Mouse (Mus musculus) heart, adult 2 months (tissue): Measurements from ENCODE around the gene Camk2d. TPM values are rescaled to one million over a fixed set of nuclear protein-coding genes. Genes with fewer than 3 reads are reported as not detected.
A peak's percentile ranks its signal among the peaks of the same experiment; 100 is the strongest.

Experiments used
- DNase-seq, 2 experiments: peaks; one replicate each; pipeline ENCODE4 v3.0.0; 2021
- H3K27ac ChIP-seq: fragments of 200-600 bp; 2 replicates; pipeline ENCODE4 v1.8.1; 2022
- H3K27me3 ChIP-seq: fragments of 200-500 bp; 2 replicates; pipeline ENCODE4 v1.6.1; 2012; ENCODE audit warnings: mild to moderate bottlenecking, low read length, inconsistent platforms, mixed read lengths; ENCODE audit not compliant: control insufficient read depth, insufficient read depth
- H3K36me3 ChIP-seq: fragments of 200-500 bp; 2 replicates; pipeline ENCODE4 v1.6.1; 2012; ENCODE audit warnings: low read length, inconsistent platforms; ENCODE audit not compliant: control insufficient read depth, insufficient read depth
- H3K4me1 ChIP-seq: fragments of 200-500 bp; 2 replicates; pipeline ENCODE4 v1.6.1; 2011; ENCODE audit warnings: low read length; ENCODE audit not compliant: control insufficient read depth, insufficient read depth
- H3K4me3 ChIP-seq: fragments of 200-600 bp; 2 replicates; pipeline ENCODE4 v1.8.1; 2022
- H3K79me2 ChIP-seq: fragments of 200-500 bp; replicated peaks from 2 replicates; pipeline ENCODE4 v1.6.1; 2012; ENCODE audit warnings: mild to moderate bottlenecking, inconsistent platforms, low read length, moderate library complexity, mixed read lengths; ENCODE audit not compliant: control insufficient read depth, insufficient read depth
- H3K9ac ChIP-seq: fragments of 200-500 bp; 2 replicates; pipeline ENCODE4 v1.6.1; 2012; ENCODE audit warnings: low read depth, mild to moderate bottlenecking, control low read depth, inconsistent platforms, low read length, mixed read lengths
- CTCF ChIP-seq: fragments of 200-600 bp; IDR thresholded peaks from 2 replicates; pipeline ENCODE4 v1.8.1; 2022; ENCODE audit warnings: antibody characterized with exemption, mild to moderate bottlenecking, moderate library complexity
- EP300 ChIP-seq: fragments of 200-500 bp; IDR thresholded peaks from 2 replicates; pipeline ENCODE4 v1.6.1; 2011; ENCODE audit warnings: low read depth, low read length, control low read depth; ENCODE audit not compliant: insufficient read depth
- POLR2A ChIP-seq: fragments of 200-500 bp; IDR thresholded peaks from 2 replicates; pipeline ENCODE4 v1.6.1; 2011; ENCODE audit warnings: mild to moderate bottlenecking, low read depth, low read length, control low read depth; ENCODE audit not compliant: insufficient read depth
- WGBS: fragments of 180-500 bp; shearing (Covaris S2); methylation state at CpG from one replicate; pipeline ENCODE4 v1.1.7; 2018; 5-methylcytosine and 5-hydroxymethylcytosine counted together
- intact Hi-C: fragments of 180-260 bp; cut with DNase I; formaldehyde crosslinking; loops from one replicate; pipeline ENCODE4 v1.15.1; 2025
- polyA plus RNA-seq: library from polyadenylated mRNA; depleted of rRNA; stranded (reverse); fragments of >200 nt; gene quantifications from 2 replicates; pipeline ENCODE4 v1.2.3, GENCODE M21; 2012
- total RNA-seq, 2 experiments: library from RNA; stranded (reverse); gene quantifications; 2 replicates each; pipeline ENCODE4 v1.2.3; 2021

Camk2d gene
- total and polyA plus RNA-seq, 3 experiments = 131 to 135 (median 133) TPM

DNA sequence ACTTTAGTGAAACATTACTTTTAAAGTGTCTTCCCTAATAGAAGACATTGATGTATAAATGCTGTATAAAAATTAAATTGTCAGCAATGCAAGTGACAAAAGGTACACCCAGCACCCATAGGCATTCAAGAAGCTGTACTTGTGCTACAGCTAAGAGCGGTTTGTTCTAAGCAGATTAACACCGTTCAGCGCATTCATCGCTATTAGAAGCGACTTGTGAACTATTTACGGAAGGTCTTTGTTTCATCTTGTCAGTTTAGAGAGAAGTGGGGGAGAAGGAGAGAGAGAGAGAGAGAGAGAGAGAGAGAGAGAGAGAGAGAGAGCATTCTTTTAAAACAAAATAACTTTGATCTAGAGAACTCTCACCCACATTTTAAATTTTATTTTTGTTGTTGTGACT, 38.1 kb downstream of the Camk2d start:
- Histone ChIP-seq H3K27me3 (no peaks in the 10 kb centered on the region), H3K9ac (no peak overlapping the region), H3K4me3 (no peak overlapping the region), H3K4me1 (peaks cover 13% of the 10 kb centered on the region), H3K36me3 (peaks cover 15% of the 10 kb centered on the region), H3K79me2 (no peaks in the 10 kb centered on the region), H3K27ac (no peak overlapping the region)
- DNase-seq = no peak
- intact Hi-C loops = loop anchor here (5.0 kb wide), 1 partner anchor 37 kb away; the partner anchor contains the start of gene Camk2d
- 68% methylated on average over 6 of the region's 6 CpGs for WGBS
- TF ChIP-seq CTCF (no peak), EP300 (no peak), POLR2A (no peak)

DNA sequence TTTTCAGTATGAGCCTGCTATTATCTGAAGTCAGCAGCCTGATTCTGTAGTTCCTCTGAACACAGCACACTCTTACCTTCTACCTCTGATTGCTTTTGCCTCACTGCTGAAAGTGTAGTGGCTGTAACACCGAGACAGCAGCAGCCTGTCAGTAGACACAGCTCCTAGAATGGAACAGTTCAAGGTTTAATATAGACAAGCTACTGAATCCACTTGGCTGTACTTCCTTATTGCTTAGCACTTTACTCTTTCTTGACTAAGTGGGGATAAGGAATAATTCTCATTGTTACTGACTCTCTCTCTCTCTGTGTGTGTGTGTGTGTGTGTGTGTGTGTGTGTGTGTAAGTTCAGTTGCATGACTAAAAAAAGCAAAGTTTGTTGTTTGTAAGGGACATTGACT, 42.2 kb downstream of the Camk2d start:
- DNase-seq = no peak
- Histone ChIP-seq H3K4me3 (no peak overlapping the region), H3K79me2 (peaks cover 4% of the 10 kb centered on the region), H3K27ac (no peak overlapping the region), H3K27me3 (no peaks in the 10 kb centered on the region), H3K36me3 (peaks cover 16% of the 10 kb centered on the region), H3K4me1 (peaks cover 12% of the 10 kb centered on the region), H3K9ac (no peak overlapping the region)
- 53% methylated on average over 1 of the region's 1 CpGs for WGBS
- TF ChIP-seq EP300 (no peak), POLR2A (no peak), CTCF (no peak)
- intact Hi-C loops = no loop called here

DNA sequence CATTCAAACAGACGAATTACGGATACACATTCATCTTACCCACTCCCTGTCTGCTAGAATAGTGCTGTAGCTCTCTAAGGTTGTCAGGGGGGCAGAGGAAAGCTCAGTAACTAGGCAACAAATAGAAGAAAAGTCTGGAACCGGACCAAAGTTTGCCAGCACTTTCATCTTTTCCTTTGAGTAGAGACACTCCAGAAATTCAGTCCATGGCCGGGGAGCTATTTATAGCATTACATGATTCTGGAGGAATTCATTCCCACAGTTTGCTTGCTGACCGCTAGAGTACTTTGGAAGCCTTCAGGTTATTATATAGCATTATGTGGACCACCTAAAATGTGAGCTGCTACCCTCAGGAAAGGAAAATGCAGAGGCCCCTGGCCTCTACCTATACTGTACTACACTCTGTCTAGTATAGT, 43.0 kb downstream of the Camk2d start:
- no peak for TF ChIP-seq EP300
- no peak for TF ChIP-seq POLR2A
- peak; percentile 58 for TF ChIP-seq CTCF
- intact Hi-C loops = no loop called here
- DNase-seq = peak in 1 of 2 experiments; percentile 41
- Histone ChIP-seq H3K79me2 (peaks cover 5% of the 10 kb centered on the region), H3K36me3 (peaks cover 21% of the 10 kb centered on the region), H3K27ac (peak overlapping the region; percentile 56), H3K4me3 (no peak overlapping the region), H3K4me1 (peaks cover 13% of the 10 kb centered on the region), H3K9ac (peak overlapping the region; percentile 45), H3K27me3 (no peaks in the 10 kb centered on the region)
- WGBS = 19% methylated on average over 5 of the region's 5 CpGs

- H3K79me2 ChIP-seq = peaks cover 5% of the 10 kb centered on the region
- intact Hi-C loops = no loop called here
- H3K9ac ChIP-seq = no peak overlapping the region
- WGBS = 79% methylated on average over 10 of the region's 10 CpGs
- H3K27me3 ChIP-seq = no peaks in the 10 kb centered on the region
- TF ChIP-seq EP300 (no peak), POLR2A (no peak), CTCF (no peak)
- peaks cover 21% of the 10 kb centered on the region for H3K36me3 ChIP-seq
- H3K4me3 ChIP-seq = no peak overlapping the region
- DNase-seq = no peak
- peaks cover 13% of the 10 kb centered on the region for H3K4me1 ChIP-seq
- H3K27ac ChIP-seq = peak overlapping the region; percentile 56
Observed at GRCm38 (mm10) chr3:126640443-126641251, 44.5 kb downstream of the Camk2d start.

- peaks cover 13% of the 10 kb centered on the region for H3K4me1 ChIP-seq
- TF ChIP-seq POLR2A = no peak
- no peak for TF ChIP-seq EP300
- no peak for TF ChIP-seq CTCF
- peaks cover 5% of the 10 kb centered on the region for H3K79me2 ChIP-seq
- intact Hi-C loops = no loop called here
- no peak overlapping the region for H3K9ac ChIP-seq
- peaks cover 21% of the 10 kb centered on the region for H3K36me3 ChIP-seq
- H3K27ac ChIP-seq = no peak overlapping the region
- no peak overlapping the region for H3K4me3 ChIP-seq
- no peaks in the 10 kb centered on the region for H3K27me3 ChIP-seq
- WGBS = 43% methylated on average over 4 of the region's 4 CpGs
- no peak for DNase-seq
Observed at GRCm38 (mm10) chr3:126641451-126641850, 45.3 kb downstream of the Camk2d start.

- 52% methylated on average over 10 of the region's 10 CpGs for WGBS
- TF ChIP-seq CTCF (no peak), POLR2A (no peak), EP300 (no peak)
Observed at GRCm38 (mm10) chr3:126643071-126644010, 47.2 kb downstream of the Camk2d start.

More at GRCm38 (mm10) chr3:126643071-126644010, 47.2 kb downstream of the Camk2d start:
- peaks cover 12% of the 10 kb centered on the region for H3K4me1 ChIP-seq
- H3K27me3 ChIP-seq = no peaks in the 10 kb centered on the region
- no peak for DNase-seq
- H3K4me3 ChIP-seq = no peak overlapping the region
- peaks cover 5% of the 10 kb centered on the region for H3K79me2 ChIP-seq
- intact Hi-C loops = no loop called here
- H3K9ac ChIP-seq = no peak overlapping the region
- H3K36me3 ChIP-seq = peaks cover 18% of the 10 kb centered on the region
- no peak overlapping the region for H3K27ac ChIP-seq
